Mouse (Mus musculus): Measurements from ENCODE around the gene Cst12. TPM values are rescaled to one million over a fixed set of nuclear protein-coding genes. Genes with fewer than 3 reads are reported as not detected.

Gene Cst12
- polyA plus RNA-seq, 1 experiment: not detected

DNA sequence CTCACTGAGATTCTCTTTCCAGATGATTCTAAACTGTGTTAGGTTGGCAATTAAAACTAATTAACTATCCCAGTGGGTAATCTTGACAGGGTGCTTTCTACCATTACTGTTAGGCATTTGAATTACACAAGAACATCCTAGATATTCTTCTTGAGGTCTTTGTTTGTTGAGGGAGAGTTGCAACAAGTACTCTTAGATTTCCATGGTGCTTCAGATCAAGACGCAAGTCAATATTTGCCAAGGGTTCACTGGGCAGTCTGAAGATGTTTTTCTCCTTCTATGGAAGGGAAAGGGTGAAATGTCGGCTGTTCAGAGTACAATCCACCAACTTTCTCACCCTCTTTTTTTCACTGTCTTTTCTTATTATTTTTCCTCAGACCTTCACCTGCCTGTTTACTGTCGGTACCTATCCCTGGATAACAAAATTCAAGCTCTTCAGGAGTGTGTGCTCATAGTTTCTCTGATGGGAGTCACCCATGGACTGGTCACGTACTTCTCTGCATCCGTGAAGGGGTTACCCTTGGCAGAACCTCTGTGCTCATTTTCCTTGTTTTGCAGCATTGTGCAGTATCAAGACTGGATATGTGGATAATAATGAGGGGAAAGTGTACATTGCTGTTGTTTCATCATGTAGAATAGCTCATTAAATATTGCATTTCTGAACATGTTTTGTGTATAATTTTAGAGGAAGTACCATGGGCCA, 49.1 kb downstream of the Cst12 start:
- Histone ChIP-seq H3K27ac (replicated peaks; ENCODE audit: low read depth, low read length) (no peak overlapping the region), H3K4me1 (ENCODE audit: control insufficient read depth, insufficient read depth, insufficient read length, low read length) (no peaks in the 10 kb centered on the region), H3K4me3 (ENCODE audit: insufficient read depth, low read depth, low read length) (no peak overlapping the region)

DNA sequence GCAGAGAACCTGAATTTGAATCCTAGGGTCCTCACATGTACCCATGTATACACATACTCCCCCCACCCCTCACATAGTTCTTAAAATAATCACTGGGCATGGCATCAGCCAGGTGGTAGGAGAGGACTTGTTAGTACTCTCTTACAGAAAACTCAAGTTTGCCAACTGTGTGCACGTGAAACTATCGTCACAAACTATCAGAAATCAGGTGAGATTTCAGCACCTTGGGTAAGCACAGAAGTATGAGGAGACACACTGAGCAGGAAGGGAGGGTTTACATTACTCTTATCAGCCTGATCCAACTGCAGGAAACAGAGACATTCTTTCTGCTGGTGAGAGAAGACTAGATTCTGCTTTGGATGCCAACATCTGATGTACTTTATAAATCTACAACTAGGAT, 50.1 kb downstream of the Cst12 start:
- no peak overlapping the region for H3K4me3 ChIP-seq (ENCODE audit: insufficient read depth, low read depth, low read length)
- no peaks in the 10 kb centered on the region for H3K4me1 ChIP-seq (ENCODE audit: control insufficient read depth, insufficient read depth, insufficient read length, low read length)
- H3K27ac ChIP-seq (replicated peaks; ENCODE audit: low read depth, low read length): no peak overlapping the region

Other genes with a start within 250 kb of the Cst12 start
- gene Nxt1, start 116.8 kb upstream of the Cst12 start, polyA plus RNA-seq (2012; ENCODE audit: insufficient read depth, insufficient read length, missing spikeins): 11.0 and 18.8 TPM in 2 replicates
- gene Gzf1, start 108.3 kb upstream of the Cst12 start, polyA plus RNA-seq (2012; ENCODE audit: insufficient read depth, insufficient read length, missing spikeins): 14.9 and 18.0 TPM in 2 replicates
- gene Napb, start 56.9 kb upstream of the Cst12 start, polyA plus RNA-seq (2012; ENCODE audit: insufficient read depth, insufficient read length, missing spikeins): 0.40 and 1.0 TPM in 2 replicates
- gene Cstl1, start 39.0 kb upstream of the Cst12 start, polyA plus RNA-seq (2012; ENCODE audit: insufficient read depth, insufficient read length, missing spikeins): not detected in 2 replicates
- not detected in 2 replicates for gene Cst11, start 17.9 kb upstream of the Cst12 start, polyA plus RNA-seq (2012; ENCODE audit: insufficient read depth, insufficient read length, missing spikeins)
- gene 8030411F24Rik, start 7.4 kb upstream of the Cst12 start, polyA plus RNA-seq (2012; ENCODE audit: insufficient read depth, insufficient read length, missing spikeins): not detected in 2 replicates
- gene Cst8, start 9.4 kb downstream of the Cst12 start, polyA plus RNA-seq (2012; ENCODE audit: insufficient read depth, insufficient read length, missing spikeins): not detected in 2 replicates
- gene Cst13, start 30.7 kb downstream of the Cst12 start, polyA plus RNA-seq (2012; ENCODE audit: insufficient read depth, insufficient read length, missing spikeins): not detected in 2 replicates
- gene Cst9, start 45.8 kb downstream of the Cst12 start, polyA plus RNA-seq (2012; ENCODE audit: insufficient read depth, insufficient read length, missing spikeins): not detected in 2 replicates
- gene 9230104L09Rik, start 75.7 kb downstream of the Cst12 start, polyA plus RNA-seq (2012; ENCODE audit: insufficient read depth, insufficient read length, missing spikeins): 2.5 TPM in 1 of 2 replicates, not detected in the other
- 1,454 and 1,867 TPM in 2 replicates for gene Cst3, start 86.3 kb downstream of the Cst12 start, polyA plus RNA-seq (2012; ENCODE audit: insufficient read depth, insufficient read length, missing spikeins)
- gene Gm1330, start 213.9 kb downstream of the Cst12 start, polyA plus RNA-seq (2012; ENCODE audit: insufficient read depth, insufficient read length, missing spikeins): not detected in 2 replicates
- gene Gm10750, start 227.9 kb downstream of the Cst12 start, polyA plus RNA-seq (2012; ENCODE audit: insufficient read depth, insufficient read length, missing spikeins): not detected in 2 replicates

Measured in brown adipose tissue, adult 24 weeks (tissue).